Comparison of ENCODE assay signal across 21 mouse cellular contexts in genomic region chr8:27770296-27770695, GRCm38 (mm10).
A peak's percentile ranks its signal among the peaks of the same experiment; 100 is the strongest.
DNase-seq lines count a peak whose midpoint lies in the region; ATAC-seq and TF ChIP-seq lines count a peak whose summit lies in the region.
"Had no signal": no experiment of that assay in that cellular context is flagged by ENCODE, and none has a peak within 500 bp of the region (broad histone marks: within the 10 kb centered on the region; RNA-seq: fewer than 3 reads in every experiment).

No protein-coding gene starts in this region.

- no peaks in the 10 kb centered on the region for H3K36me3 ChIP-seq in hindbrain, embryonic 14.5 days (replicated peaks; ENCODE audit: control insufficient read depth, insufficient read depth)
- no peaks in the 10 kb centered on the region for H3K36me3 ChIP-seq in hindbrain, embryonic 10.5 days
- no peaks in the 10 kb centered on the region for H3K36me3 ChIP-seq in midbrain, postnatal 0 days (ENCODE audit: insufficient read depth, low read length)
- H3K36me3 ChIP-seq: forebrain, embryonic 10.5 days; heart, embryonic 10.5 days; stomach, embryonic 15.5 days had no signal

- 0 out of 2 replicates have a peak, but pooled peaks have one; percentile 34 for ATAC-seq in hindbrain, embryonic 14.5 days (ENCODE audit: low FRiP score)
- ATAC-seq in midbrain, postnatal 0 days (ENCODE audit: low FRiP score) = no peak
- no peak for ATAC-seq in CD4-positive, CD25-positive, alpha-beta regulatory T cell, adult 4 months
- ATAC-seq: inflammation-experienced regulatory T-cells, adult 6 months had no signal

- no peaks in the 10 kb centered on the region for H3K9me3 ChIP-seq in hindbrain, embryonic 14.5 days (ENCODE audit: control insufficient read depth, low read length)
- H3K9me3 ChIP-seq in hindbrain, embryonic 10.5 days = no peaks in the 10 kb centered on the region
- no peaks in the 10 kb centered on the region for H3K9me3 ChIP-seq in midbrain, postnatal 0 days (ENCODE audit: low read length)
- H3K9me3 ChIP-seq: forebrain, embryonic 10.5 days; heart, embryonic 10.5 days; stomach, embryonic 15.5 days had no signal

- no peak overlapping the region for H3K27ac ChIP-seq in hindbrain, embryonic 14.5 days
- no peak overlapping the region for H3K27ac ChIP-seq in hindbrain, embryonic 10.5 days
- no peak overlapping the region for H3K27ac ChIP-seq in midbrain, postnatal 0 days (ENCODE audit: low read depth, low read length)
- H3K27ac ChIP-seq: forebrain, embryonic 10.5 days; gastrocnemius, adult 2 months; heart, embryonic 10.5 days; stomach, embryonic 15.5 days had no signal

- no peaks in the 10 kb centered on the region for H3K27me3 ChIP-seq in hindbrain, embryonic 14.5 days (ENCODE audit: control insufficient read depth, insufficient read depth, low read length)
- H3K27me3 ChIP-seq in hindbrain, embryonic 10.5 days (ENCODE audit: insufficient read depth, poor library complexity, severe bottlenecking) = no peaks in the 10 kb centered on the region
- H3K27me3 ChIP-seq in midbrain, postnatal 0 days (ENCODE audit: insufficient read depth, low read length) = no peaks in the 10 kb centered on the region
- H3K27me3 ChIP-seq: stomach, embryonic 15.5 days had no signal

- H3K9ac ChIP-seq in hindbrain, embryonic 14.5 days = no peak overlapping the region
- H3K9ac ChIP-seq in midbrain, postnatal 0 days (replicated peaks; ENCODE audit: low read length, poor library complexity, severe bottlenecking) = no peak overlapping the region
- H3K9ac ChIP-seq: stomach, embryonic 15.5 days had no signal

- TF ChIP-seq CTCF in midbrain, postnatal 0 days (IDR thresholded peaks at IDR 0.05) = no peak

- peak; percentile 12 for DNase-seq in embryo, embryonic 11 days
- no peak for DNase-seq in embryo, embryonic 9.5 days (ENCODE audit: extremely low spot score)
- DNase-seq in hindbrain, embryonic 14.5 days (ENCODE audit: low spot score) = no peak
- no peak for DNase-seq in hindbrain, embryonic 10.5 days (ENCODE audit: low spot score)
- DNase-seq in retina, embryonic 14.5 days (ENCODE audit: low spot score) = peak; percentile 10
- no peak for DNase-seq in retina, postnatal 1 day
- peak; percentile 33 for DNase-seq in midbrain, postnatal 0 days (ENCODE audit: low spot score)
- DNase-seq: adrenal gland, postnatal 14 days; cerebellum, adult 9-10 months; gastrocnemius, adult 2 months; heart, postnatal 14 days; kidney, adult 2 months; kidney, postnatal 10 days; lung, postnatal 4 days; thymus, adult 18-20 months; thymus, postnatal 36 days had no signal

- 55% methylated on average over 6 of the region's 6 CpGs for WGBS in hindbrain, embryonic 14.5 days
- 67% methylated on average over 6 of the region's 6 CpGs for WGBS in hindbrain, embryonic 10.5 days
- 50% methylated on average over 6 of the region's 6 CpGs for WGBS in midbrain, postnatal 0 days

- no peaks in the 10 kb centered on the region; the same call in 1 of the 2 replicates for H3K4me1 ChIP-seq in hindbrain, embryonic 14.5 days (replicated peaks; ENCODE audit: control insufficient read depth, insufficient read depth, low read length)
- peaks cover 13% of the 10 kb centered on the region for H3K4me1 ChIP-seq in hindbrain, embryonic 10.5 days (replicated peaks)
- H3K4me1 ChIP-seq in midbrain, postnatal 0 days (ENCODE audit: insufficient read depth, low read length) = no peaks in the 10 kb centered on the region
- H3K4me1 ChIP-seq: heart, embryonic 10.5 days; stomach, embryonic 15.5 days had no signal

- no peak overlapping the region for H3K4me2 ChIP-seq in hindbrain, embryonic 14.5 days (replicated peaks)
- H3K4me2 ChIP-seq in midbrain, postnatal 0 days (ENCODE audit: low read depth, low read length, poor library complexity, severe bottlenecking) = no peak overlapping the region
- H3K4me2 ChIP-seq: stomach, embryonic 15.5 days had no signal

- no peak overlapping the region for H3K4me3 ChIP-seq in hindbrain, embryonic 14.5 days (replicated peaks; ENCODE audit: low read length)
- no peak overlapping the region for H3K4me3 ChIP-seq in hindbrain, embryonic 10.5 days
- no peak overlapping the region for H3K4me3 ChIP-seq in midbrain, postnatal 0 days (ENCODE audit: low read depth, low read length)
- H3K4me3 ChIP-seq: forebrain, embryonic 10.5 days; gastrocnemius, adult 2 months; heart, embryonic 10.5 days; stomach, embryonic 15.5 days had no signal

Comparison
In these comparisons a context has a peak if more than half of its experiments do, and no peak if none do; other contexts are left out.
1. DNase-seq: peak in embryo, embryonic 11 days (single experiment), retina, embryonic 14.5 days (single experiment) and midbrain, postnatal 0 days (single experiment); none in embryo, embryonic 9.5 days (single experiment), hindbrain, embryonic 14.5 days (single experiment), hindbrain, embryonic 10.5 days (single experiment) and retina, postnatal 1 day (single experiment).